Comparison of ENCODE assay signal across 20 mouse cellular contexts in genomic region chr5:148542196-148542595, GRCm38 (mm10). TPM values are rescaled to one million over a fixed set of nuclear protein-coding genes. Genes with fewer than 3 reads are reported as not detected.
A peak's percentile ranks its signal among the peaks of the same experiment; 100 is the strongest.
DNase-seq lines count a peak whose midpoint lies in the region; ATAC-seq and TF ChIP-seq lines count a peak whose summit lies in the region.
"Had no signal": no experiment of that assay in that cellular context is flagged by ENCODE, and none has a peak within 500 bp of the region (broad histone marks: within the 10 kb centered on the region; RNA-seq: fewer than 3 reads in every experiment).

No protein-coding gene starts in this region.

- no peaks in the 10 kb centered on the region for H3K9me3 ChIP-seq in G1E (replicated peaks)
- H3K9me3 ChIP-seq in kidney, embryonic 15.5 days (replicated peaks): no peaks in the 10 kb centered on the region
- H3K9me3 ChIP-seq in stomach, postnatal 0 days (ENCODE audit: control insufficient read depth, low read length): no peaks in the 10 kb centered on the region
- H3K9me3 ChIP-seq: forebrain, embryonic 10.5 days; hindbrain, embryonic 10.5 days had no signal

- TF ChIP-seq POLR2A in kidney, adult 2 months (IDR thresholded peaks at IDR 0.05; ENCODE audit: low read depth, low read length): no peak

- no peak for TF ChIP-seq EP300 in stomach, postnatal 0 days (optimal IDR thresholded peaks at IDR 0.05)

- 11% methylated on average over 2 of the region's 2 CpGs for WGBS in kidney, adult 2 months
- WGBS in kidney, embryonic 15.5 days: 50% methylated on average over 2 of the region's 2 CpGs
- 42% methylated on average over 2 of the region's 2 CpGs for WGBS in stomach, postnatal 0 days

- no peak for TF ChIP-seq CTCF in kidney, adult 2 months (conservative IDR thresholded peaks at IDR 0.05; ENCODE audit: insufficient read depth, insufficient read length, low read depth, low read length)
- TF ChIP-seq CTCF in G1E (IDR thresholded peaks at IDR 0.05; ENCODE audit: low read depth, low read length): no peak
- no peak for TF ChIP-seq CTCF in stomach, postnatal 0 days (IDR thresholded peaks at IDR 0.05; ENCODE audit: low read depth)

- H3K36me3 ChIP-seq in kidney, adult 2 months (ENCODE audit: control insufficient read depth, insufficient read depth, low read length): no peaks in the 10 kb centered on the region
- peaks cover 8% of the 10 kb centered on the region for H3K36me3 ChIP-seq in G1E (replicated peaks)
- H3K36me3 ChIP-seq in splenic B cell, adult 2 months (ENCODE audit: control insufficient read depth, insufficient read depth, low read length, poor library complexity, severe bottlenecking): no peaks in the 10 kb centered on the region
- no peaks in the 10 kb centered on the region for H3K36me3 ChIP-seq in kidney, embryonic 15.5 days
- H3K36me3 ChIP-seq in stomach, postnatal 0 days (ENCODE audit: control insufficient read depth, insufficient read depth, low read length): no peaks in the 10 kb centered on the region
- H3K36me3 ChIP-seq: forebrain, embryonic 10.5 days; hindbrain, embryonic 10.5 days had no signal

- ATAC-seq in G1E (ENCODE audit: extremely low read depth, insufficient number of reproducible peaks, low FRiP score, poor library complexity, severe bottlenecking): peak; percentile 74
- peak; percentile 17 to 42; a peak in 1 of 4 replicates for ATAC-seq in hematopoietic stem cell, adult 5-6 weeks (replicated peaks in 1 of 2; ENCODE audit: insufficient read depth in 1 of 2, low FRiP score in 2 of 2, low TSS enrichment in 1 of 2, low read depth in 1 of 2, poor library complexity in 2 of 2, severe bottlenecking in 2 of 2)
- ATAC-seq in kidney, embryonic 15.5 days (replicated peaks; ENCODE audit: low FRiP score): no peak
- ATAC-seq in stomach, postnatal 0 days (ENCODE audit: low FRiP score, low TSS enrichment): no peak
- ATAC-seq: midbrain, embryonic 16.5 days had no signal

- H3K4me1 ChIP-seq in kidney, adult 2 months (ENCODE audit: control insufficient read depth, insufficient read depth, low read length): peaks cover 47% of the 10 kb centered on the region
- peaks cover 19% of the 10 kb centered on the region for H3K4me1 ChIP-seq in G1E (ENCODE audit: insufficient read depth, low read depth, low read length)
- peaks cover 28% of the 10 kb centered on the region for H3K4me1 ChIP-seq in kidney, embryonic 15.5 days
- 0 out of 2 replicates have a peak, but pooled peaks cover 5% of the 10 kb centered on the region for H3K4me1 ChIP-seq in stomach, postnatal 0 days (replicated peaks; ENCODE audit: control insufficient read depth, insufficient read depth)

- peak; percentile 24 for DNase-seq in kidney, postnatal 14 days
- DNase-seq in kidney, adult 2 months: no peak
- DNase-seq in G1E (ENCODE audit: low spot score): no peak
- DNase-seq in splenic B cell, adult 2 months (ENCODE audit: low read depth, low spot score): peak; percentile 39
- no peak for DNase-seq in stomach, postnatal 0 days (ENCODE audit: low spot score)
- DNase-seq: adrenal gland, postnatal 25 days; cerebellum, adult 9-10 months; gastrocnemius, postnatal 14 days; layer of hippocampus, postnatal 36 days; left cerebral cortex, postnatal 4 days; lung, adult 18-20 months; retina, postnatal 1 day; right cerebral cortex, postnatal 4 days; thymus, adult 18-20 months had no signal

- H3K27ac ChIP-seq in kidney, adult 2 months (ENCODE audit: insufficient read depth, low read depth, low read length): no peak overlapping the region
- no peak overlapping the region; the same call in 1 of the 2 replicates for H3K27ac ChIP-seq in kidney, embryonic 15.5 days
- H3K27ac ChIP-seq in stomach, postnatal 0 days (replicated peaks): no peak overlapping the region
- H3K27ac ChIP-seq: forebrain, embryonic 10.5 days; hindbrain, embryonic 10.5 days; macrophage had no signal

- no peak overlapping the region for H3K4me2 ChIP-seq in kidney, embryonic 15.5 days
- H3K4me2 ChIP-seq in stomach, postnatal 0 days (replicated peaks; ENCODE audit: low read depth): no peak overlapping the region

- H3K4me3 ChIP-seq in kidney, adult 2 months (ENCODE audit: insufficient read depth, low read depth, low read length): no peak overlapping the region
- no peak overlapping the region for H3K4me3 ChIP-seq in G1E (ENCODE audit: low read depth, low read length)
- H3K4me3 ChIP-seq in kidney, embryonic 15.5 days (replicated peaks): no peak overlapping the region
- H3K4me3 ChIP-seq in stomach, postnatal 0 days (ENCODE audit: low read depth, low read length): no peak overlapping the region
- H3K4me3 ChIP-seq: forebrain, embryonic 10.5 days; hindbrain, embryonic 10.5 days had no signal

- no peak overlapping the region for H3K9ac ChIP-seq in kidney, embryonic 15.5 days
- H3K9ac ChIP-seq in stomach, postnatal 0 days (ENCODE audit: low read length): no peak overlapping the region

- H3K27me3 ChIP-seq in kidney, adult 2 months (replicated peaks; ENCODE audit: control insufficient read depth, insufficient read depth, low read length): no peaks in the 10 kb centered on the region
- H3K27me3 ChIP-seq in G1E (ENCODE audit: insufficient read depth, low read length): no peaks in the 10 kb centered on the region
- H3K27me3 ChIP-seq in splenic B cell, adult 2 months (ENCODE audit: control insufficient read depth, insufficient read depth, low read length, poor library complexity, severe bottlenecking): no peaks in the 10 kb centered on the region
- H3K27me3 ChIP-seq in kidney, embryonic 15.5 days: no peaks in the 10 kb centered on the region
- no peaks in the 10 kb centered on the region for H3K27me3 ChIP-seq in stomach, postnatal 0 days (ENCODE audit: control insufficient read depth, insufficient read depth, low read length)

RNA-seq across cellular contexts. Expression of gene Ubl3, which starts 10.4 kb away (rescaled TPM):
- polyA plus RNA-seq in kidney, adult 2 months (2012; rRNA removed): 71.2 and 71.3 TPM in 2 replicates
- 31.0 and 34.4 TPM in 2 replicates for total RNA-seq in G1E (2014; fragmentation: Nextera tagmentation)
- 36.4 and 38.7 TPM in 2 replicates for total RNA-seq in G1E (2017)
- 20.9 and 23.5 TPM in 2 replicates for polyA plus RNA-seq in G1E (2012)
- total RNA-seq in hematopoietic stem cell, adult 5-6 weeks (2017): 40.5 and 45.2 TPM in 2 replicates
- polyA plus RNA-seq in kidney, embryonic 15.5 days (2015; fragmentation: Nextera tagmentation; extraction: Ambion mirVana): 68.8 and 76.0 TPM in 2 replicates
- 117 and 123 TPM in 2 replicates for polyA plus RNA-seq in stomach, postnatal 0 days (2015; fragmentation: Nextera tagmentation; extraction: Ambion mirVana)

Comparison
In these comparisons a context has a peak if more than half of its experiments do, and no peak if none do; other contexts are left out.
1. DNase-seq: peak in kidney, postnatal 14 days (single experiment) and splenic B cell, adult 2 months (single experiment); none in kidney, adult 2 months (single experiment), G1E (single experiment) and stomach, postnatal 0 days (single experiment).
2. ATAC-seq: peak in G1E (single experiment) and hematopoietic stem cell, adult 5-6 weeks (2 of 2); none in kidney, embryonic 15.5 days (single experiment) and stomach, postnatal 0 days (single experiment).